Mouse (Mus musculus) hindbrain, embryonic 12.5 days (tissue): ENCODE data around the gene Maats1. TPM values are rescaled to one million over a fixed set of nuclear protein-coding genes. Genes with fewer than 3 reads are reported as not detected.

ENCODE experiments used
- polyA plus RNA-seq: library from polyadenylated mRNA; unstranded; fragments of >200 nt; fragmentation: Nextera tagmentation; extraction: Ambion mirVana; gene quantifications from 2 replicates; pipeline ENCODE4 v1.2.1, GENCODE M21; 2016

The Maats1 gene
- polyA plus RNA-seq, 1 experiment from 2014 or later, result 1.2 TPM

Other genes with a start within 250 kb of the Maats1 start
- gene Nr1i2, start 47.3 kb downstream of the Maats1 start, polyA plus RNA-seq, result not detected in 2 replicates
- gene Cox17, start 4.8 kb upstream of the Maats1 start, polyA plus RNA-seq, result 105 and 116 TPM in 2 replicates
- gene Gm21987, start 4.9 kb upstream of the Maats1 start, polyA plus RNA-seq, result not detected in 2 replicates
- gene Popdc2, start 20.1 kb upstream of the Maats1 start, polyA plus RNA-seq, result 0.70 and 1.4 TPM in 2 replicates
- 0.30 and 0.37 TPM in 2 replicates for gene Pla1a, start 91.0 kb upstream of the Maats1 start, polyA plus RNA-seq
- 147 and 155 TPM in 2 replicates for gene Adprh, start 110.6 kb upstream of the Maats1 start, polyA plus RNA-seq
- gene Cd80, start 113.4 kb upstream of the Maats1 start, polyA plus RNA-seq, result 0.64 and 0.74 TPM in 2 replicates
- gene Timmdc1, start 180.5 kb upstream of the Maats1 start, polyA plus RNA-seq, result 31.6 and 35.1 TPM in 2 replicates
- 73.5 and 76.8 TPM in 2 replicates for gene Poglut1, start 208.1 kb upstream of the Maats1 start, polyA plus RNA-seq
- 65.3 and 67.4 TPM in 2 replicates for gene Tmem39a, start 216.6 kb upstream of the Maats1 start, polyA plus RNA-seq